Mouse (Mus musculus) brain, adult 2 months (tissue): ENCODE measurements at regions not wholly inside any gene's neighbourhood (a gene's known extent, or its start where the extent isn't known, plus 50 kb on each side); places are given as distances from the start of the nearest gene placed in this dataset.

Experiments used
- DNase-seq: peaks from one replicate; pipeline ENCODE4 v3.0.0; 2011; ENCODE audit warnings: low read depth, low spot score

DNA sequence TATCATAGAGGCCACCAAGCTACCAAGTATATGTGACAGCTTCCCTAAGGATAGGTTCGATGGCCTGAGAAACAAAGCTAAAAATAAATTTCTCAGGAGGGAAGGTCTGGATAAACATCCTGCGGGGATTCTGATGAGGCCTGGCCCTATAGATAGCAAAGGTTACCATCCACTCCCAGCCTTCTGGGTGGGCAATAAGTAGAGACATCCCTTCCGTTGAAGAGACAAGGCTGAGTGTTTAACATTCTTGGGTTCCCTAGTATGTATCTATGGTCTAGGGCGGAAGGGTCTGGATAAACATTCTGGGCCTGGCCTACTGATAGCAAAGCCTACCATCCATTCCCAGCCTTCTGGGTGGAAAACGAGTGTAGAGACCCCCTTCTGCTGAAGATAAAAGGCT is 180.5 kb upstream of the Dlk1 start:
- DNase-seq, result no peak

DNA sequence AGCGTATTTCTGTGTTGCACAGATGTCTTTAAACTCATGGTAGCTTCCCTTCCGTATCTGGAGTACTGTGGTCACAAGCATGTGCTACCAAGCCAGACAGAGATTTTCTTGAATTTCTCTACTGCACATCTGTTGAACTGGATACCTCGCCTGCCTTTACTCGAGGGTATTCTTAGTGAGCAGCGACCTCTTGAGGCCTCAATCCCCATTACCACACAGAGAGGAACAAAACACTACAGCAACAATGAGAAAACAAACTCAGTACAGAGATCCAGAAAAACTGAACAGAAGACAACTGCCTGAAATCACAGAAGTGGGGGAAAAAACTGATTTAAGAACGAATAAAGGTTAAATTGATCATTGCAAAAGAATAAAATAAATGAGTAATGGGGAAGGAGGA is 137.8 kb upstream of the Dlk1 start:
- DNase-seq, result peak; percentile 4

DNA sequence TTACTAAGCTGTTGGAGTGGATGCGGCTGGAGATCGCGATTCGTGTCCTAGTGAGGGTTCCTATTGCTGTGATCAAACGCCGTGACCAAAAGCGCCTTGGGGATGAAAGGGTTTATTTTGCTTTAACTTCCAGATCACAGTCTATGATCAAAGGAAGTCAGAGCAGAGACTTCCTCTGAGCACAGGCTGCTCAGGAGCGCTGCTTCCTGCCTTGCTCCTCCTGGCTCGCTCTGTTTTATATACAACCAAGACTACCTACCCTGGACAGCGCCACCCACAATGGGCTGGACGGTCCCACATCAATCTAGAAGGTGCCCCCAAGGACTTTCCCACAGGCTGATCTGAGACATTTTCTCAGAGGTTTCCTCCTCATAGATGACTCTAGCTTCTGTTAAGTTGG is 126.6 kb upstream of the Dlk1 start:
- peak; percentile 2 for DNase-seq

DNA sequence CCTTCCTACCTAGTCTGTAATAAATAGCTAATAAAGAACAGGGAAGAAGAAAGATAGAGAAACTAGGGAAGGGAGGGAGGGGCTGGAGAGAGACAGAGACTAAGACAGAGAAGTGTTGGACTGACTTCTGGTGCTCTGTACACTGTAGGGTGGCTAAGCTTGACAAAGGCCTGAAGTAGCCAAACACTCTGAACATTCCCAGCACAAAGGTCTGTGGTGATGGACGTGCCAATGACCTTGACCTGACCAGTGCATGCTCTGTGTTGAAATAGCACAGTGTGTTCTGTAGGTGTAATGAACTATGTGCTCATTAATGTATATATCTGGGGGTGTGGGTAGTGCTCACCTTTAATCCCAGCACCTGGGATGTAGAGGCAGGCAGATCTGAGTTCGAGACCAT is 81.3 kb upstream of the Dlk1 start:
- DNase-seq, result no peak

DNA sequence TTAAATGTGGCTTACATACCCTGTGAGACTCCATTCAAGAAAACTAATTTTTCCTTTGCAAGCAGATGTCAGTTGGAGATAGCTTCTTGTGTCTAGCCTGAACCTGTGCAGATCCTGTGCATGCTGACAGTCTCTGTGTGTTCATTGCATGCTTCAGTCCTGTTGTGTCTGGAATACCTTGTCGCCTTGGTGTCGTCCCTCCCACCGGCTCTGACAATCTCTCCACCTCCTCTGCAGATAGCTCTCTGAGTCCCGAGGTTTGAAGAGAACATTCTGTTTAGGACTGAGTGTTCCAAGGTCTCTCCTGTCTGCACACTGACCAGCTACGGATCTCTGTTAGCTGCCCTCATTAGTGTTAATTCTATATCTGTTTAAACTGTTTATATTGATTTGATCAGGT is 66.8 kb upstream of the Dlk1 start:
- no peak for DNase-seq

DNA sequence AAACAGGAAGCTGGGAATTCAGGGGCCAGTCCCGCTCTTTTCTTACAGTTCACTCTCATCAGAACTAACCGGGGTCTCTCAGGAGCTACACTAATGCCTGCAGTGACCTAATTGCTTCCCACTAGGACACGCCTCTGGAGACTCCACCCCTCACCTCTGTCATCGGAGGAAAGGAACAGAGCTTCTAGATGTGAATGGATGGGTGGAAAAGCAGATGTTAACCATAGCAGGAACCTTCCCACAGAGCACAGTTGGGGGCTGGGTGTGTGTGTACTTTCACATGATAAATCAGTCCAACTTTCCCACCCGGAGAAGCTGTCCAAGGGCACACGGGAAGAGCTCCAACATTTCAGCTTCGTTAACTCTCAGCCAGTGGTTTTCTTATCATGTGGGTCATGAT is 63.8 kb upstream of the Dlk1 start:
- no peak for DNase-seq

DNA sequence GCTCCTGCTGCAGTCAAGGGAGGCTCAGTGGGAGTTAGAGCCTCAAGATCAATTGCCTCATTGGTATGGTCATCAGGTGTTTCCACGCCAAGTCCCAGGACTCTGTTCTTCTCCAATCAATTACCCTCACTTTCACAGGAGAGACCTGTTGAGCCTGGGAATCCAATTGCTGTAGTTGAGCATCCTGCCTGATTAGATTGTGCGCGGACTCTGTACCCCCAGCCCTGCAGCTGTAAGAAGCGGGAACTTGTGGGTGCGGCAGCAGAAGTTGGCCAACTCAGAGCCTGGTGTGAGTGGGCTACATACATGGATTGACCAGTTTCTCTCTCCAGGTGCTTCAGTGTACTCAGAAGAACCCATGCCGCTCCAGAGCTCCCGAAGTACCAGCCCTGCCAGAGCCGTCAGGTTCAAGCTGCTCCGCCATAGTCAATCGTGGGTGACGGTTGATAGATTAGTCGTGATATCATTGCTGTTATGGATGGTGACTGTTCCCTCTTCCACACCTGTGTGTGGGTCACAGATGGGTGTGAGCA is 62.2 kb upstream of the Dlk1 start:
- DNase-seq, result no peak

DNA sequence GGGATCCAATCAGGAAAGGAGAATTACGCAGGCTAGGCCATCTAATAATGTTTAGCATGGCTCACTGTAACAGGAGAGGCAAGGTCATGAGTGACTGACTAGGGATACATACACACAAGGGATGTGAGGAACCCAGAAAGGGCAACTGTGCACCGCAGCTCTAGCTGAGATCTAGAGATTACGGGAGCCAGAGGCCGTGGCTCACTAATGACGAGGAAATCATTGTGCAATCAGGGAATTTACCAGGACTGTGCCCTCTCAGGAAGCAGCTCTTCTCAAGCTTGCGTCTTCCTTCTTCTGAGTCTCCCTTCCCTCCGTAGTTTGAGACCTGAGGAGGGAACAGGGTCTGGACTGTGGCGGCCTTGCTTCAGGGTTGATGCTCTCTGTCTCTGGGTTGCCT is 61.6 kb upstream of the Dlk1 start:
- no peak for DNase-seq

DNA sequence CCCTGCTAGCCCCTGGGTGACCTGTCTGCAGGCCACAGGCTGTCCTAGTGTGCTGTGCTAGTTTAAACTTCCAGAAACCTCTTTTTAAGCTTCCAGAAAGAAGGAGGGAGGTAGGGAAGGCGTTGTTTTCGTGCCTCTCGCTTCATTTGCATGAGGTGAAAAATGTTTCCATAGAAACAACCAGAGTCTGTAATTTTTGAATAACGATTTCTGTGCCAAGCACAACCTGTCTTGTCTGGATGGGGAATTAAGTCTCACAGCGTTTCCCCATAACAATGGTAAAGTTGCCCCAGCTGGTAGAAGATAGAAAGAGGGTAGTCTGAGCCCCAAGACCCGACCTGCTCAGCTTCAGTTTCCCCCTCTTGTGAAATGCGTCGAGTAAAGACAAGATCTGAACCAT is 59.3 kb upstream of the Dlk1 start:
- DNase-seq, result peak; percentile 79

DNA sequence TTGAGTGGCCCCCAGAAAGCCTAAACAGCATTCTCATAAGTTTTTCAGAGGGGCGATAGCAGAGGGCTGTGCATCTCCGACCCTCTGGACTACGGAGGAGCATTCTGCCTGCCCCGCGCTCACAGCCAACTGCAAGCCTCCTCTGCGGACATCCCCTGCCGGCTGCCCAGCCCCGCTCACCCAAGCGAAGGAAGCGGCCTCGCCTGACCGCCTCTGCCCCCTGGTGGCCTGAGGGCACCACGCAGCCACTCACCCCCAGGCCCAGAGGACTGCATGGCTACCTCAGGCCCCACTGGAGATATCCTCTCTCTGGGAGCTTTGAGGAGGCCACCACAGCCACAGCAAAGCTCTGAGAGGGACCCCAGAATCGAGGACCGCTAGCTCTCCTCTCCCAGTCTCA is 58.8 kb upstream of the Dlk1 start:
- DNase-seq, result peak; percentile 56

DNA sequence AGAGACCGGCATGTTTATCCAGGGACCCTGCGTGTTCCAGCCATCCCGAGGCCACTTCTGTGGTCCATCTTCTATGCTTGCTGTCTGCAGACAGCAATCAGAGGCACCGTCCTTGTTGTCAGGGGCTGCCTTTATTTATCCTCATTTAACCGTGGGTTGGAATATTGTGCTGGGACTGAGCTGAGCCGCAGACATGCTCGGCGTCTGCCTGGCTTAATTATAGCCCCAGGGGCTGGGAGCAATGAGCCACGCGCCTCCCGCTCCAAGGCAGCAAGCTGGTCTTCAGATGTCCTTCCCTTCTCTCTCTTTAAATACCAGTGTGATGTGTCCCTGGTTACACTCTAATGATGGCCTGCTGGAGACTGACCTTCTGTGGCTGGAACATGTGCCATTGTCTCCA is 58.2 kb upstream of the Dlk1 start:
- peak; percentile 44 for DNase-seq

DNA sequence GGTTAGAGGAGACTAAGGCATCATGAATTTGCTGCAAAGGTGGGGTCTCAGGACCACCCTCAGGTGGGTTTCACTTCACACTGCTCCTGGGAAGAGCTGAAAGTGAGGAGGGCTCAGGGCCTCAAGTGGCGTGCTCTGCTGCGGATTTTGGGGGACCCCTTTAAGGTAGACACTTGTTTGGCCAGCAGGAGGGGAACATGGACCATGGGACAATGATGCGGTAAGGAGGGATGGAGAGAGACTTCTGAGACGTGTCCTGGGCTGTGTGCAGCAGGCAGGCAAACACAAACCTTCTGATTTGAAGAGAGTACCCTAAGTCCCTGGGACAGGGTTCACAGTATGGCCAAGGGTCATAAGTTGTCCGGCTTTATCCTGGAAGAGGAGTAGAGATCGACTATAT is 56.0 kb upstream of the Dlk1 start:
- DNase-seq, result no peak

DNA sequence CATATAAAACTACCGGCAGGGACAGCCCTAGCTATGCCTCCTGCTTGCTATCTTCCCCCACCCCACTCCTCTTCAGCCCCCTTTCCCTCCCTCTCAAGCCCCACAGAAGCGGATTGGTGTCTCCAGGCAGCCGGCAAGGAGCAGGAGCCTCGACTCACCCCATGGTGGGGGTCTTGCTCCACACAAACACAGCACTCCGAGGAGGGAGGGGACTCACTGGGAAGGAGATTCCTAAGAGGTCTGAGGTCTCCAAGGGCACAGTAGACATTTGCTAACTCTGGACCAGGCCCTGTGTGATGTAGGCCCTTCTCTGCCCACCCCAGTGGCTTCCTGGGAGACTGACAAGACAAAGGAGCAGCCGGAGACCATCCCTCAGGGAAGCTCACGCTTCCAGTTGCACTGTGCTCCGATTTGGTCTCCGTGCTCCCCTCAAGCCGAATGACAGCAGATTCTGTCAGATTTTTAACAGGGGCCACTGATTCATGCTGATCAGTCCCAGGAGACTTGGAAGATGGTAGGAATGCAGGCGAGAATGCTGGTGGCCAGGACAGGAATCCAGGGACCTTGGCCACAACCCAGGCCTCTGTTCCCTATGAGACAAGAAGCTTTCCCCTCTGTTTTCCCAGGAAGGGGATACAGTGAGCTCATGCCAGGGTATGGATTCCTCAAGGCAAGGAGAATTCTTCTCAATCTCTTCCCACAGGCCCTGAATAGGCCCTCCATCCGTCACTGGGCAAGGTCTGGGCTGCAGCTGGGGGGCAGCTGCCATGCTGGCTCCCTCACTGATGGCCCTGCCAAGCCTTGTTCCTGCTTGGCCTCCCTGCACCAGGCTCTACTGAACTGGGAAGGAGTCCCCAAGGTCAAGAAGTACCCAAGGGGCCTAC is 55.2 kb upstream of the Dlk1 start:
- DNase-seq, result no peak

DNA sequence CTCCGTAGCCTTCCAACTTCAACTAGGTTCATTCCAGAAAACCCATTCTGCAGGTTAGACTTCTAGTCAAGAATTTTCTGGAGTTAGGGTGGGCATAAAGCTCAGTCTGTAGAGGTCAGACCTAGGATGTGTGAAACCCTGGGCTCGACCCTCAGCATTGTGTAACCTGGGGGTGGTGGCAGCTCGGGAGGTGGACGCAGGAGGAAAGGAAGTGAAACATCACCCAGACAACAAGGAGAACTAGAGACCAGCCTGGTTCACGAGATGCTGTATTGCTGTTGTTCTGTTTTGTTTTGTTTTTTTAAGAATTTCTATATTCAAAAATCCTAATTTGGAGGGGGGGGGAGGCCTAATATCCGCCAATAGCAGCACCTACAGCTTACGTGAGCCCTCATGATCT is 54.1 kb upstream of the Dlk1 start:
- no peak for DNase-seq

DNA sequence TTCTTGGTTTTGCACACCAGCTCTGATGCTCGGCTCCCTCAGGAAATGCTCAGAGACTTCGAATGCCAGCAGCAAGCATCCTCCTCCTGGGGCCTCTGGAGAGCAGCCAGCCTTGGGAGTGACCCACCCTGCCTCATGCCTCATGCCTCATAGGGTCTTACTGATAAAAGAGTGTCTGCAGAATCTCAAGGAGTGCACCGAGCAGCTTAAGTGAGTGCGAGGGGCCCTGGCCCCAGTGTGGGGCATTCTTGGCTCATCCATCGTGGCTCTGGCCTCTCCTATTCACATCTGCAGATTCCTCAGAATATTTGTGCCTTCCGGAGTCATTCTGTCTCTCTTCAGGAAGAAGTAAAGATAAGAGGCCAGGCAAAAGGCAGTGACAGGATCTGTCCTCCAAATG is 53.7 kb upstream of the Dlk1 start:
- no peak for DNase-seq

DNA sequence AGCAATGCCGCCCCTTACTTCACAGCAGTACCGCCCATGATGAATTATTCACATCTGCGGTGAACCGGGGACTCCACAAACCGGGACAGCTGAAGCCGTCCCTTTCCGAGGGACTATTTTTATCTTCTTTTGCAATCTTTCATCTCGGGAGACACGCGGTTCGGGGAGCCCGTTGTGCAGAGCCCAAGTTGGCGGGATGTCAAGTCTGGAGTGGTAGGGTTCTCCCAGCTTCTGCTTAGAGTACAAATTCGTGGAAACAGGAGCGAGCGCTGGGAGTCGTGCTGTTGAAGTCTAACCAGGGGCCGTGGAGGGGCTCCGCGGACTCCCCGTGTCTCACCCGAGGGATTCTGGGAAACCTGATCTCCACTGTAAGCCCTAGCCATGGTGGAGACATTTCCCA is 53.0 kb upstream of the Dlk1 start:
- peak; percentile 81 for DNase-seq

DNA sequence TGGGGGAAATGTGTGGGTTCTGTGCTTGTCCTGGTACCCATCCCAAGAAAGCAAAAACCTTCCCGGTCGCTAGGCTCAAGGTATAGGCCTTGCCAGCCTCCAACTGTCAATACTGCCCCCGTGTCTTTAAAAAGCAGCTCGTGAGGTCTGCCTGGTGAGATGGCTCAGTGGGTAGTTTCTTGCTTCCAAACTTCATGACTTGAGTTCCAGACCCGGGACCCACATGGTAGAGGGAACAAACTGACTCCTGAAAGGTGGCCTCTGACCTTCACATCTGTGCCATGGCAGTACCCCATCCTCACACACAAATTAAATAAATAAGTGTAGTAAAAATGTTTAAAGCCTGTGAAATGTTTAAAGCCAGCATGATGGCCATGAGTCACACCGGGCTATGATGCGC is 52.6 kb upstream of the Dlk1 start:
- no peak for DNase-seq

DNA sequence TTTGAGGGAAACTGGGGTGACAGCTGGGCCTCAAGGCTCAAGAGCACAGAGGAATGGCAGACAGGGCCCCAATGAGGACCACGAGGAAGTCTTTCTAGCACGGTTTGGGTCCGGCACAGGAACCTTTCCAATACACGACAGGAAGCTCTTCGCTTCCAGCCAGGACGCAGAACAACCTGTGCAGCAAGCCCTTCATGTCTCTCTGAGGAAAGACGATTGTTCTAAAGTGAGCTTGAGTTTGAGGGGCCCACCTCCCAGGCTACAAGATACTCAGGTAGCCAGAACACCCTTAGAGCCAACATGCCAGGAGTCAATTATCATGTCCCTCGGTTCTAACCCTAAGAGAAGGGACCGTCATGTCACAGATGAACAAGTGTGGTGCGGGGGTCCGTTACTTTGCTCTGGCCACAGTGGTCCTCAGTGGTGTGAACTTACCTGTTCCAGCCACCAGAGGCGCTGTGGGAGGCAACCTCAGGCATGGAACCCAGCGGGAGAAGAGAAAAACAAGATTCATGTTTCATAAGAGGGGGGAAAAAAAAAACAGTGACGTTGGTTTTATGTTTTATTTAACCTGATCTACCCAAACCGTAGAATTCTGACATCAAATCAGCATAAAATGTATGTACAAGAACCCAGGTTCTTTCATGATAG is 51.6 kb upstream of the Dlk1 start:
- peak; percentile 24 for DNase-seq

DNA sequence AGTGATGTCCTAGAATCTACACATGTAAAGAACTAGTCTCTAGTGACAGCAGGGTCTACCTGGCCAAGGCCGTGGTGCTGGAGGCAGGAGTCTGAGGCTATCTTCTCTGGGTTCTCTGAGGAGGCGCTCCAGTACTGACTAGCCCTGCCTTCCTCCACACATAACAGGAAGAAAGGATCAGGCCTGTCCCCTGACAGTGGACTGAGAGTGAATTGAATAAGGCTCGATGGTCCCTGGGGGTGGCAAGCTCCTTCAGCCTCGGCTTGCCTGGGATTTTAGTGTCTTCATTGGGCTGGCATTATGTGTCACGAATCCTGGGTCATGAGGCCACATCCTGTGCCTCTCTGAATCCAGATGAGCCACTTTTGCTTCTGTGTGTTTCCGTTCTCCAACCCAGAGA is 50.9 kb upstream of the Dlk1 start:
- DNase-seq, result no peak

DNA sequence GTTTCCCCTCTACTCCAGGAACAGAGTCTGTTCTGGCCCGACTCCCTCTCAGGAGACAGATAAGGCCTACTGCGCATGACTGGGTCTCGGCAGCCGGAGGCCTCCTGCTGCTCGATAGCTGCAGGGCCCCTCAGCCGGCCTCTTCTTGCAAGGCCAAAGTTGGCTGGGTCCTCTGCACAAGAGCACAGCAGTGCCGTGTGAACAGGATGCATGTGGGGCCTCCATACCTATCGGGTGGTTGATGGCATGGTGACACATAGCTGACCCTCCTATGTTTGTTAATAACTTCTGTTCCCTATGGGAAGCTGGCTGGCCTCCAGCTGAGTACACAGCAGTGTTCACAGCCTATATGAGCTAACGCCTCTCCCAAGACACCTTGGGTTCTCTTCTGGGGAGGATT is 50.4 kb upstream of the Dlk1 start:
- no peak for DNase-seq
